Mouse (Mus musculus): Measurements from ENCODE around the gene Ovca2.

DNA sequence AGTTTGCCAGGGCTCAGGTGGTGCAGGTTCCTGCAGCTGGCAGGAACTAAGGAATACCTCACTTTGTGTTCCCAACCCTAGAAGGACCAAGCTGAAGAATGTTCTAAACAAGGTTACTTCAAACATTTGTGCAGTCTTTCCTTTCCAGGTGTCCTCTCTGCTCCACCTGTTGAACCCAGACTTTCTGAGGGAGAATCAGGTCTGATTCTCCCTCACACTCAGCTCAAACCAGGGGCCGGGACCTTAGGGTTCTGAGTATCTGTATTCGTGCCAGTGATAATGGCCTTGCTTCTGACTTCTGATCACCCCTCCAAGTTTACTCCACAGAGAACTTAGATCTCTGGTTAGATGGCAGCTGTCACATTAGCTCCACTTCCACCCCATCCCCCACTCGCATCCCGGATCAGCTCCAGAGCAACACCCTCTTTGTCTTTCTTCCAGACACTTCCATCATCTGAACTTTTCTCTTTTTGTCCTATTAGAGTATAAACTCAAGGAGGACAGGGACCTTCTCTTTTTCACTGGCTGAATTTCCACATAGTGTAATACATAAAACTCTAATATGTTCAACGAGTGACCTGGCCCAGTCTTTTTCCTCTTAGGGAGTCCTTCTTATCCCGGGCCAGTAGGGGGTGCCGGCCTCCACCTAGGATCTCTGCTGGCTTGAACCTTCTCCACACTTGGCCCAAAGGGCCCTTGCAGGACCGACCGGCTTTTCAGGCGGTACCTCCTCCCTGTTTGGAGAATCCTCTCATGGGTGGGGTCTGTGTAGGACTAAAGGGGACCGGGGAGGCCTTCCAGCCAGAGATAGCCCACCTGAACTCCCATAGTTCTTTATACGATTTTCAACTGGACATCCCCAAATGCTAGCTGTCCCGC lies 13.9 kb upstream of the Ovca2 start:
- no peak for TF ChIP-seq POLR2A (IDR thresholded peaks at IDR 0.05; ENCODE audit: borderline replicate concordance, control insufficient read depth, low read depth, low read length)
- TF ChIP-seq CTCF (IDR thresholded peaks at IDR 0.05; ENCODE audit: control insufficient read depth, insufficient read depth, low read length), result peak; percentile 63
